Mouse (Mus musculus): Measurements from ENCODE around the gene Ero1lb. TPM values are rescaled to one million over a fixed set of nuclear protein-coding genes. Genes with fewer than 3 reads are reported as not detected.

Ero1lb gene
- polyA plus RNA-seq (2015; fragmentation: Illumina TruSeq; extraction: RNeasy Lipid Tissue Mini Kit (QIAGEN cat#74804); ENCODE audit: insufficient read depth, low read depth, low replicate concordance), result 125 TPM

GRCm38 (mm10) chr13:12565621-12566390, at the start of gene Ero1lb:
Gene Ero1lb (plus strand): TSS chr13:12565874.

GRCm38 (mm10) chr13:12519955-12520584, 45.6 kb upstream of the Ero1lb start, which contains the start of gene Edaradd:
Gene Edaradd (minus strand): TSS chr13:12520438.

Other genes with a start within 250 kb of the Ero1lb start
- gene Actn2, start 225.1 kb upstream of the Ero1lb start, polyA plus RNA-seq (2015; fragmentation: Illumina TruSeq; extraction: RNeasy Lipid Tissue Mini Kit (QIAGEN cat#74804); ENCODE audit: insufficient read depth, low read depth, low replicate concordance), result not detected
- gene Heatr1, start 170.8 kb upstream of the Ero1lb start, polyA plus RNA-seq (2015; fragmentation: Illumina TruSeq; extraction: RNeasy Lipid Tissue Mini Kit (QIAGEN cat#74804); ENCODE audit: insufficient read depth, low read depth, low replicate concordance), result 8.6 TPM
- 9.7 TPM for gene Lgals8, start 100.9 kb upstream of the Ero1lb start, polyA plus RNA-seq (2015; fragmentation: Illumina TruSeq; extraction: RNeasy Lipid Tissue Mini Kit (QIAGEN cat#74804); ENCODE audit: insufficient read depth, low read depth, low replicate concordance)
- 4.4 TPM for gene Edaradd, start 45.4 kb upstream of the Ero1lb start, polyA plus RNA-seq (2015; fragmentation: Illumina TruSeq; extraction: RNeasy Lipid Tissue Mini Kit (QIAGEN cat#74804); ENCODE audit: insufficient read depth, low read depth, low replicate concordance)
- gene Prl2c3, start 234.2 kb downstream of the Ero1lb start, polyA plus RNA-seq (2015; fragmentation: Illumina TruSeq; extraction: RNeasy Lipid Tissue Mini Kit (QIAGEN cat#74804); ENCODE audit: insufficient read depth, low read depth, low replicate concordance), result not detected